Mouse (Mus musculus) megakaryocyte, embryonic 14.5 days (primary cell): ENCODE measurements around the gene D11Wsu47e.
"Not testable (repeated sequence)": the region's sequence is repeated elsewhere in the genome, so short reads cannot be mapped to it uniquely, and the experiment has no call there.

ENCODE experiments used
- FLI1 ChIP-seq: IDR thresholded peaks from 2 replicates; pipeline ENCODE4 v1.6.1; 2012; ENCODE audit warnings: low read length, inconsistent platforms, mixed read lengths
- GATA1 ChIP-seq: IDR thresholded peaks from 3 replicates; pipeline ENCODE4 v1.6.1; 2012; ENCODE audit warnings: mixed read lengths, low read length, inconsistent platforms, borderline replicate concordance

DNA sequence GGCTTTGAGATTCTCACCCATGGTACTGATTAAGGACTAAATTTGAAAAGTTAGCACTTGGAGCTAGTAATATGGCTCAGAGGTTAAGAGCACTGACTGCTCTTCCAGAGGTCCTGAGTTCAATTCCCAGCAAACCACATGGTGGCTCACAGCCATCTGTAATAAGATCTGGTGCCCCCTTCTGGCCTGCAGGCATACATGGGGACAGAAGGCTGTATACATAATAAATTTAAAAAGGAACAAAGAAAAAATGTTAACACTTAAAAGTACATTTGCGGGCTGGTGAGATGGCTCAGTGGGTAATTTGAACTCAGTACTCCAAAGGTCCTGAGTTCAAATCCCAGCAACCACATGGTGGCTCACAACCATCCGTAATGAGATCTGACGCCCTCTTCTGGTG is 24.0 kb upstream of the D11Wsu47e start:
- not testable (repeated sequence) for TF ChIP-seq GATA1, FLI1
